Mouse (Mus musculus): ENCODE measurements around the gene Sesn1.
A peak's percentile ranks its signal among the peaks of the same experiment; 100 is the strongest.
"Not testable (repeated sequence)": the region's sequence is repeated elsewhere in the genome, so short reads cannot be mapped to it uniquely, and the experiment has no call there.

Gene Sesn1

DNA sequence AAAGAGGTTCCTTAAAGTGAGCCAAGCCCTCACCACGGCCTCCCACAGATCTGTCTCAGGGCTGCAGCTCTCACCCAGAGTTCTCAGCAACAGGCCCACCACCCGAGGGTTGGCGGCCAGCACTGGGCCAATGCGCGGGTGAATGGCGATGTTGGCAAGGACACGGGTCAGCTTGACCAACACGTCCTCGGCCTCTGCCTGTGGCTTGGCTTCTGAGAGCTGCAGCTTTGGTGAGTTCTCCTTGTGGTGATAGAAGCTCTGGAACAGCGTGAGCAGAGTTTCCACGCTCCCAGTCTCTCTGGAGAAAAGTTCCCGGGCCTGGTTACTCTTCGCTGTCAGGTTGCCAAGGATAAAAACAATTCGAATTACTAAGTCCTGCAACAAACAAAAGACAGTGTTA is 117.0 kb downstream of the Sesn1 start:
- DNase-seq (ENCODE audit: low spot score): no peak

DNA sequence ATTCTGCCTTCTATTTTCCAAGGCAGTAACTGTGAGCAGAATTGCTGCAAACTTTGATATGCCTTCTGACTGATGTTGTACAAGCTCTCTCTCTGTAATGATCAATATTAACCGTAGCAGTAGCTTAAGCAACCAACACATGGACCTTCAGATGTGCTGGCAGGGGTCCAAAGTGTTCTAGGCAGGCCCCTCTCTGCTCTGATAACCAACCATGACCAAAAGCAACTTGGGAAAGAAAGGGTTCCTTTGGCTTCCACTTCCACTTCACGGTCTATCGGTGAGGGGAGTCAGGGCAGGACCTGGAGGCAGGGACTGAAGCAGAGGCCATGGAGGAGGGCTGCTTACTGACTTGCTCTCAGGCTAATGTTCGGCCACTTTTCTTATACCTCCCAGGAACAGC is 121.2 kb downstream of the Sesn1 start:
- DNase-seq (ENCODE audit: low spot score): no peak

DNA sequence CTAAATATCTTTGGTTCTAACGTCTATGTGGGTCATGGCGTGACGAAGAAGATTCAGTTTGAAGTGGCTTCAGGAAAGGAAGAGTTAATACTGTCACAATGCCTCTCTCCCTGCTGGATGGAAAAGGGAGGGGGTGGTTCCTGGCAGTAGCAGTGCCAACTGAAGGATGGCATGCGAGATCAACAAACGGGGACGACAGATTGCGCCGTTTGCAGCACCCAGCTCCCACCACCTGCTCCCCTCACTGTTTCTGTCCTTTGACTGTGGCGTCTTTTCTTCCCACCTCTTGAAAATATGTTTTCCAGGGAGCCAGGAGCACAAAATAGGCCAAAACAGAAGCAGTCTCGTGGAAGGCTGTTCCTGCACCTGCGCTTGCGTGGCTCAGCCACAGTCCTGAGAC is 122.2 kb downstream of the Sesn1 start:
- DNase-seq (ENCODE audit: low spot score): no peak

DNA sequence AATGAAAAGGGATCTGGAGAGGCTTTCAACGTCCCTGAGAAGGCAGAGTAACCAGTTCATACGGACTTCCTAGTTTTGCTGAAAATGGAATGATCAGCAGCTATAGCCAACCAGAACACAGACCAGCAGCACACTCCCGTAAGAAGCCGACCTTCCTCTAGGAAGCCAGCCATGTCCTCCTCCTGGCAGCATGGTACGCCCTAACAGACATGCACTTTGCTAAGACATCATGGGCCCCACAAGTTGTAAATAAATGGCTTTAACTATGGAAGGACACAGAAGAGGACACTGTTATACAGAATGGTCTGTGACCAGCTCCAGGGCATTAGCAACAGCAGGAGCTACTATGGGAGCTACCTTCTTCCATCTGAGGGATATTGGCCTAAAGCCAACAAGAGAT is 123.2 kb downstream of the Sesn1 start:
- DNase-seq (ENCODE audit: low spot score): no peak

DNA sequence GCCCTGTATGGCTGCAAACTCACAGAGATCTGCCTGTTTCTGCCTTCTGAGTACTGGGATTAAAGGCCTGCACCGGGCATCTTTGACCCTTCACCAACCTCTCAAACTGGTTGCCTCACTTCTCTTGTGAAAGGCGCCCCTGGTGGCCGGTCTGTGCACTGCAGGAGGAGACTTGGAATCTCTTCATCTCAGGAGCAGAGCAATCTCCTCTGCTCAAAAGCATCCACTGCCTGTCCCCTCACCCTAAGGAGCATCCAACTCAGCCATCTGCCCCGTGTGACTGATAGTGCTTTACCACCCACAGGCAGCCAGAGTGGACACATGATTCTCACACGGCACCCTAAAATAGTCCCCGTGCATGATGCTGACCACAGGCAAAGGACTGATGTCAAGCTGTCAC is 123.8 kb downstream of the Sesn1 start:
- DNase-seq (ENCODE audit: low spot score): peak; percentile 46

DNA sequence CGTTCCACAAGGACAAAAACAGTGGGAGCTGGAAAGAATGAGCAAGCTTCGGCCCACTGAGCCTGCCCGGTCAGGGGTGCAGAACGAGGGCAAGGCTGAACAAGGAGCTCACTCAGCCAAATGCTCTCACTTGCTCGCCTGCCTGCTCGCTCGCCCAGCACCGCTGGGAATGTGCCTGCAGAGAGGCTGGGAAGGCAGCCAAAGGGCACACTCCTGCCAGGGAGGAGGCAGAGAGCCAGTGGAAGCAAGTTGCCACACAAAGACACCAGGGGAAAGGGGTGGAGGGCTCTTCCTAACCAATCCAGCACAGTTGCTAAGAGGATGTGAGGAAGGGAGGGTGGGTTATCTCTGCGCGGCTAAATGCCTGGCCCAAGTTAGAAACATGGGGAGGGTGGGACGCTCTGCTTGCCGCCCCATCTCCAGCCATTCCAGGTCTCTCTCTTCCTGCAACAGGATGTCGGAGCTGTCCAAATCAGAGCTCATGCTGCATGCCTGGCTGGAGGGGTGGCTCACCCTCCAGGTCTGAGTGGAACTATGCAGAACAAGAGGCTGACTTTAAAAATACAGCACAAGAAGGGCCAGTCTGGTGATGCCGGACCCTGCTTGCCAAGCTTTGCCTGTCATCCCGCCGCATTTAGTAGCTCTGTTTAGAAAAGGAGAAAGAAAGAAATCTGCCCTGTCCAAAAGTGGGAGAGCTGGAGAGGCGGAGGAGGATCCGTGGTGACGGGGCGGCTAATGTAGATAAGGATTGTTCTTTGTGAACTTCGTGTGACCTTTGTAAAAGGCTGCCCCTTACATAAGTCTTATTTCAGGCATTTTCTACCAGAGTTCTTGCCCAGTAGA is 125.1 kb downstream of the Sesn1 start:
- DNase-seq (ENCODE audit: low spot score): no peak

DNA sequence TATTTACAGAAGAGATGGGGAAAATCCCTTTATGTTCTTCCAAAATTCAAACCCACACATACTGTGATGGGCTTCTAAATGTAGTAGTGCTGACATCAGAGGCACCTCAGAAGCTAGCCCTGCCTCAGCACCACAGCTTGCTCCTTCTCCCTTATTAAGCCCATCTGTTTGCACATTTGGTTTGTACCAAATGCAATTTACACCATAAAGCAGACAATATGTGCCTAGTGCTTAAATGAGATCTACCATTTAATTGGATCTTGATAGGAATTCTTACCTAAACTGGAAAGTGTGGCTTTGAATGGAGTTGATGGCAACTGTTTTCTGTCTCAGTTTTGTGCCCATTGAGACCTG is 125.7 kb downstream of the Sesn1 start:
- no peak for DNase-seq (ENCODE audit: low spot score)

DNA sequence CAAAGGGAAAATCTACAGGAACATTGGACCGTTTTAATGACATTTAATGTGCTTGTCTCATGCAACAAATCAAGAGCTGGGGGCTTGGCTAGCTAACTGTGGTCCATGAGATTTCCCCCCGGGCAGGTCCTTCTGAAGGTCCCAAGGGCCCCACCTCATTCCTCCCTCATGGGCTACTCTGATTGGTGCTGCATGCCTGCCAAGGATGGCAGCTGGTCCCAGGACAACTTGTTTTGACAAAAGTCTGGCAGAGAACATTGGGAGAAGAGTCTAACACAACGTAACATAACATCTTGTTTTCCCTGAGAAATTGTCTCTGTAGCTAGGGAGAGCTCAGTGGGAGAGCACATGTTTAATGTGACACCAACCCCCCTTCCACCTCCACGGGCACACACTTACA is 126.4 kb downstream of the Sesn1 start:
- no peak for DNase-seq (ENCODE audit: low spot score)

DNA sequence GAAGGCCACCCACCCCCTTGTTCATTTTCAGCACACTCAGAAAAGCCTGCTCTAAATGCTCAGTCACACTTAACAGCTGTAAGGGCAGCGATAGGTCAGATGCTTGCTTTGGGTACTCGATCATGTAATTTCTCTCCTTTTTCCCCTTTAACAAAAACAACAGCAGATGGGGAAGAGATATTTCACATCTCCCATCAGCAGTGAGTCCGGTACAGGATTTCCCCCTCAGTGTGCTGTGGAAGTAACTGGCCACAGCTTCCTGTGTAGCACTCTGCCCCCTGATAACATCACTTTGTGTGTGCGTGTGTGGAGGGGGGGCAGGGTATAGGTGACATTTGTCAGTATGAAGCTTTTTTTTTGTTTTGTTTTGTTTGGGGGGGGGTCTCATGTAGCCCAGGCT is 127.4 kb downstream of the Sesn1 start:
- peak; percentile 73 for DNase-seq (ENCODE audit: low spot score)

DNA sequence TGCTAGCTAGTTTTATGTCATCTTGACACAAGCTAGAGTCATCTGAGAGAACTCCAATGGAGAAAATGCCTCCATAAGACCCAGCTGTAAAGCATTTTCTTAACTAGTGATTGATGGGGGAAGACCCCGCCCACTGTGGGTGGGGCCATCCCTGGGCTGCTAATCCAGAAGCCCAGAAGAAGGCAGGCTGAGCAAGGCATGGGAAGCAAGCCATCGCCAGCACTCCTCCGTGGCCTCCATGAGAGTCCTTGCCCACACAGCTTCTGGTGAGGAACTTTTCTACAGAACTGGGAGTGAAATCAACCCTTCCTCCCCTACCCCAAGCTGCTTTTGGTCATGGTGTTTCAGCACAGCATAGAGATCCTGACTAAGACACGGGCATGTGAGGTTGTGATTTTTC is 129.4 kb downstream of the Sesn1 start:
- DNase-seq (ENCODE audit: low spot score): no peak

DNA sequence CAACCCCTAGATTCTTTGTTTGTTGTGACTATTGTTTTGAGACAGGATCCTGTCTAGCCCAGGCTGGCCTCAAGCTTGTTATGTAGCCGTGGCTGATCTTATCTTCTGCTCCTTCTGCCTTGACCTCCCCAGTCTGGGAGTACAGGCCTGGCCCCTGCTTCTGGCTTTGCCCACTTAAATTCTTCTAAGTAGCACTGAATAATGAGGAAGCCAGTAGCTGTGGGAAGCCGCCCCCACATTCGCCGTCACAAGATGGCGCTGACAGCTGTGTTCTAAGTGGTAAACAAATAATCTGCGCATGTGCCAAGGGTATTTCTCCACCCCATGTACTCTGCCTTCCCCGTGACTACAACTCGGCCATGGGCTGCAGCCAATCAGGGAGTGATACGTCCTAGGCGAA is 142.6 kb downstream of the Sesn1 start:
- not testable (repeated sequence) for DNase-seq (ENCODE audit: low spot score)

DNA sequence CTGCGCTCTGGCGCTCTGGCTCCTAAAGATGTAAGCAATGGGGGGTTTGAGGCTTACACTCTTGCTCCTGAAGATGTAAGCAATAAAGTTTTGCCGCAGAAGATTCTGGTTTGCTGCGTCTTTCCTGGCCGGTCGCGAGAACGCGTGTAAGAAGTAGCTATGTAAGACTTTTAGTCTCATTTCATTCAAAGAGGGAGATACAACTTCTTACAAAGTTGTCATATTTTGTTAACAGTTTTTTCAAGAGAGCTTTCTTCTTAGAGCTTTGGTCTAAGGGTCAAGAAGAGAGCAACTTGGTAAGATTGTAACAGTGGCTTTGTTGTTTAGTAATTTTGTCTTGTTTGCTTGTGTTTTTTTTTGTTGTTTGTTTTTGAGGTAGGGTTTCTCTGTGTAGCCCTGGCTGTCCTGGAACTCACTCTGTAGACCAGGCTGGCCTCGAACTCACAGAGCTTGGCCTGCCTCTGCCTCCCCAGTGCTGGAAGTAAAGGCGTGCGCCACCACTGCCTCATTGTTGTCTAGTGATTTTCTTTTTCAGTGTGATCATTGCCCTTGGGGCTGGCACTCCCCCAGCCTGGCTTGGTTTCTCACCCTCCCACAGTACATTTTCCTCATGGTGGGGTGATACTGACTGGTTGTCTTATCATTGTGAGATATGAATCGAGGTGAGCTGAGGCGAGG is 143.3 kb downstream of the Sesn1 start:
- DNase-seq (ENCODE audit: low spot score): no peak

DNA sequence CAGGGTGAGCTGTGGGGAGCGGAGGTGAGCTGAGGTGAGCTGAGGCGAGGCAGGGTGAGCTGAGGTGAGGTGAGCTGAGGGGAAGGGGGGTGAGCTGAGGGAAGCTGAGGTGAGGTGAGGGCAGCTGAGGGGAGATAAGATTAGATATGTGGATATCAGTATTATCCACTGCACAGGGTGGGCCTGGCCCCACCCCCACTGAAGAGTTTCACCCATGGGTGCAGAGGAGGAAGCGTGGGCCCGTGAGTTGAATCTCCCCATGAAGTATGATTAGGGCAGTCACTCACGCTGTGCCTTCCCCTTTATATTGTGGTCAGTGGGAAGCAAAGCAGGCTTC is 143.8 kb downstream of the Sesn1 start:
- DNase-seq (ENCODE audit: low spot score): peak; percentile 21

DNA sequence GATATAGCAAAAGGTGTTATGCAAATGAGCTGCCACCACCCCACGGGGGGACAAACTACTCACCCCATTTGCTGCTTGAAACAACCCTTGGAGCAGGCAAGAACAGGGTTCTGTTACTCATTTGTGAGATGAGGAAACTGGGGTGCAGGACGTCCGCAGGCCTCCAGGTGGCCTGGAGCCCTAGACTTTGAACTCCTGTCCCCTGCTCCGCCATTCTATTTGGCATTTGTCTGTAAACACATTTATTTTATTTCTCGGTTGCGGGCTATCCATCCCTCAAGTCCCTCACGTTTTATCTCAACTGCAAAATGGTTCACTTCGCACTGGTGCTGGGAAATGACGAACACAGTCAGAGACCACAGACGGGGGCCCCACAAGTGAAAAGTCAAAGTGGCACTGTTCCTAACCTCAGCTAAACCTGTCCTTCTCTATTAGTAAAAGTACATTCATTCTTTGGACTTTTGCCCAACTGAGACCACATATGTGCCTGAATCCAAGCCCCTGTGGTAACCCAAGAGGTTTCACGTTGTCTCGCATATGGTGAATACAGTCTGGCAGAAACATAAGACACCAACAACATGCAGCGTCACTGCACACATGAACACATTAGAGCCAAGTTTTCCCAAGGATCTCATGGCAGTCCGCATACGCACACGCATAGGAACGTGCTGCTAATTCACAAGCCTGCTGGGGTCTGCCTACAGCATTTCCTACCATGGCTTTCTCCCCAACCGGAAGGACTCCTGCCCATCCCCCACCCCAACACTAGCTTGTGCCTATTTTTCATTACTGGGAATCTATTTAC is 147.9 kb downstream of the Sesn1 start:
- peak; percentile 51 for DNase-seq (ENCODE audit: low spot score)

Data from T-cell, adult 2 months (primary cell).